Mouse (Mus musculus): ENCODE data around the gene Cass4. TPM values are rescaled to one million over a fixed set of nuclear protein-coding genes. Genes with fewer than 3 reads are reported as not detected.

Gene Cass4
- total and polyA plus RNA-seq, 3 experiments, result 0.36 to 0.57 (median 0.39) TPM

GRCm38 (mm10) chr2:172394052-172394392 lies 428 bp downstream of the Cass4 start:
- Histone ChIP-seq H3K27ac (no peak overlapping the region), H3K4me1 (ENCODE audit: control insufficient read depth, insufficient read depth, low read length) (no peaks in the 10 kb centered on the region; the same call in 1 of the 2 replicates), H3K36me3 (ENCODE audit: control insufficient read depth, insufficient read depth, low read length) (no peaks in the 10 kb centered on the region), H3K4me3 (no peak overlapping the region), H3K27me3 (ENCODE audit: control insufficient read depth, insufficient read depth, low read length) (no peaks in the 10 kb centered on the region), H3K79me2 (replicated peaks; ENCODE audit: control insufficient read depth, insufficient read depth, low read length) (no peaks in the 10 kb centered on the region), H3K9ac (ENCODE audit: low read depth, low read length) (no peak overlapping the region)
- DNase-seq, result no peak
- intact Hi-C loops (cut with DNase I), result no loop called here
- WGBS, result 61% methylated on average over 2 of the region's 2 CpGs
- TF ChIP-seq CTCF (IDR thresholded peaks at IDR 0.05), result no peak
- no peak for TF ChIP-seq EP300 (IDR thresholded peaks at IDR 0.05; ENCODE audit: insufficient read depth, low read depth, low read length)
- no peak for TF ChIP-seq POLR2A (IDR thresholded peaks at IDR 0.05; ENCODE audit: insufficient read depth, low read depth, low read length)

DNA sequence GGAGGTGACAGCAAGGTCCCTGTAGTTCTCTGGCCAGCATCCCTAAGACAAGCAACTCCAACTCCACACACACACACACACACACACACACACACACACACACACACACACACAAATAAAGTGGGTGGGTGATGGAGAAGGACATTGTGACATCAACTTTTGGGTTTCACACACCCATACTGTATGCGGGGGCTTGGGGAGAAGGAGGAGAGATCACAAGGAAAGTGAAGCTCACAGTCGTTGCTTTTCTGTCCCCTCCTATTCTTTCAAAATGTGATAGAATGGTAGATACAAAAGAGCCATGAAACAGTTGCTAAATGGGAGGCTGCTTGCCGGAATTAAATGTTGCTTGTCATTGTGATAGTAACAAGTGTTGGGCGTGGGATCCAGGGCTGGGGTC lies 1.1 kb downstream of the Cass4 start:
- H3K4me1 ChIP-seq (ENCODE audit: control insufficient read depth, insufficient read depth, low read length), result peaks cover 1% of the 10 kb centered on the region
- H3K9ac ChIP-seq (ENCODE audit: low read depth, low read length), result no peak overlapping the region
- no peak overlapping the region for H3K27ac ChIP-seq
- no peak overlapping the region for H3K4me3 ChIP-seq
- DNase-seq, result no peak
- 79% methylated on average over 4 of the region's 4 CpGs for WGBS
- H3K79me2 ChIP-seq (replicated peaks; ENCODE audit: control insufficient read depth, insufficient read depth, low read length), result no peaks in the 10 kb centered on the region
- TF ChIP-seq POLR2A (IDR thresholded peaks at IDR 0.05; ENCODE audit: insufficient read depth, low read depth, low read length) (no peak), EP300 (IDR thresholded peaks at IDR 0.05; ENCODE audit: insufficient read depth, low read depth, low read length) (no peak), CTCF (IDR thresholded peaks at IDR 0.05) (no peak)
- H3K36me3 ChIP-seq (ENCODE audit: control insufficient read depth, insufficient read depth, low read length), result no peaks in the 10 kb centered on the region
- intact Hi-C loops (cut with DNase I), result no loop called here
- H3K27me3 ChIP-seq (ENCODE audit: control insufficient read depth, insufficient read depth, low read length), result no peaks in the 10 kb centered on the region

GRCm38 (mm10) chr2:172395961-172396360 lies 2.4 kb downstream of the Cass4 start:
- peaks cover 2% of the 10 kb centered on the region for H3K4me1 ChIP-seq (ENCODE audit: control insufficient read depth, insufficient read depth, low read length)
- H3K79me2 ChIP-seq (replicated peaks; ENCODE audit: control insufficient read depth, insufficient read depth, low read length), result no peaks in the 10 kb centered on the region
- no peak overlapping the region for H3K27ac ChIP-seq
- TF ChIP-seq CTCF (IDR thresholded peaks at IDR 0.05) (no peak), EP300 (IDR thresholded peaks at IDR 0.05; ENCODE audit: insufficient read depth, low read depth, low read length) (no peak), POLR2A (IDR thresholded peaks at IDR 0.05; ENCODE audit: insufficient read depth, low read depth, low read length) (no peak)
- DNase-seq, result no peak
- H3K4me3 ChIP-seq, result no peak overlapping the region
- 52% methylated on average over 9 of the region's 9 CpGs for WGBS
- H3K9ac ChIP-seq (ENCODE audit: low read depth, low read length), result no peak overlapping the region
- intact Hi-C loops (cut with DNase I), result no loop called here
- H3K36me3 ChIP-seq (ENCODE audit: control insufficient read depth, insufficient read depth, low read length), result no peaks in the 10 kb centered on the region
- H3K27me3 ChIP-seq (ENCODE audit: control insufficient read depth, insufficient read depth, low read length), result no peaks in the 10 kb centered on the region

DNA sequence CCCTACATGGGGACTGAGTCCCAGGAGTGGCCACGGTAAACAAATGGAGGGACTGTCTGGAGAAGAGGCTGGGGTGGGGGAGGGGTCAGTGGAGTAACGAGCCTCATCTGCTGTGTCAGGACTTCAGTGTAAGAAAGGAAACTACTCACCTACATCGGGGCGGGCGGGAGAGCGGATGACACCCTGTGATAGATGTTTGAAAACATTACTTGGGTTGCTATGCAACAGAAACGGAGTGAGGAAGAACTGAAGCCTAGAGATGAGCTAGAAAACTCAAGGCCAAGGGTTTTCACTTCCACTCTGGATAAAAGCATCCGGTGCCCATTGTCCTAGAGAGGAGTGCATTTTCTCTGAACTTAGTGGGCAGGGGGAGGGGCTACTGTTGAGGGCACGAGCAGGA lies 6.3 kb downstream of the Cass4 start:
- intact Hi-C loops (cut with DNase I), result no loop called here
- DNase-seq, result peak in 1 of 2 experiments; percentile 33
- no peaks in the 10 kb centered on the region for H3K27me3 ChIP-seq (ENCODE audit: control insufficient read depth, insufficient read depth, low read length)
- no peak overlapping the region for H3K27ac ChIP-seq
- TF ChIP-seq EP300 (IDR thresholded peaks at IDR 0.05; ENCODE audit: insufficient read depth, low read depth, low read length) (no peak), CTCF (IDR thresholded peaks at IDR 0.05) (no peak)
- H3K4me1 ChIP-seq (ENCODE audit: control insufficient read depth, insufficient read depth, low read length), result peaks cover 3% of the 10 kb centered on the region
- no peaks in the 10 kb centered on the region for H3K36me3 ChIP-seq (ENCODE audit: control insufficient read depth, insufficient read depth, low read length)
- WGBS, result 16% methylated on average over 9 of the region's 9 CpGs
- no peak overlapping the region for H3K4me3 ChIP-seq
- no peaks in the 10 kb centered on the region for H3K79me2 ChIP-seq (replicated peaks; ENCODE audit: control insufficient read depth, insufficient read depth, low read length)
- no peak overlapping the region for H3K9ac ChIP-seq (ENCODE audit: low read depth, low read length)

GRCm38 (mm10) chr2:172401116-172401825 lies 7.7 kb downstream of the Cass4 start:
- Histone ChIP-seq H3K4me3 (no peak overlapping the region), H3K27me3 (ENCODE audit: control insufficient read depth, insufficient read depth, low read length) (no peaks in the 10 kb centered on the region), H3K79me2 (replicated peaks; ENCODE audit: control insufficient read depth, insufficient read depth, low read length) (no peaks in the 10 kb centered on the region), H3K36me3 (ENCODE audit: control insufficient read depth, insufficient read depth, low read length) (no peaks in the 10 kb centered on the region), H3K4me1 (ENCODE audit: control insufficient read depth, insufficient read depth, low read length) (peaks cover 3% of the 10 kb centered on the region), H3K27ac (no peak overlapping the region), H3K9ac (ENCODE audit: low read depth, low read length) (no peak overlapping the region)
- intact Hi-C loops (cut with DNase I), result no loop called here
- DNase-seq, result peak in 1 of 2 experiments; percentile 56
- WGBS, result 43% methylated on average over 13 of the region's 13 CpGs
- TF ChIP-seq EP300 (IDR thresholded peaks at IDR 0.05; ENCODE audit: insufficient read depth, low read depth, low read length) (no peak), POLR2A (IDR thresholded peaks at IDR 0.05; ENCODE audit: insufficient read depth, low read depth, low read length) (no peak), CTCF (IDR thresholded peaks at IDR 0.05) (no peak)

DNA sequence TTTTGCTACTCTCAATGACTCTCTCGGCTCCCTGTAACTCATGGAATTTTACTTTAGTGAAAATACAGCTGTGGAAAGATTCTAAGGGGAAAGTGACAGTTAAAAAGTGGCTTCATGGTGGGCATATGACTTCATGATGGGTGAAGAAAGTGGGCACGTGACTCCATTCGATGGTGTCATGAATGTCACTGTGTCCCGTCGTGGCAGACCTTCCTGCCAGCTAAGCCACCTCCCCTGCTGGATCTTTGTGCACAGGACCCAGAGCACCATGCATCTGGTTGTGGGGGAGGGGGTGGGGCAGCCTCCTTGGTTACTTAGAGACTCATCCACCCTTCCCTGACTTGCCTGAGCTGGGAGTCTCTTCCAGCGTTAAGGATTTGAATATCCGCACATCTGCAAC lies 10.6 kb downstream of the Cass4 start:
- TF ChIP-seq EP300 (IDR thresholded peaks at IDR 0.05; ENCODE audit: insufficient read depth, low read depth, low read length), result no peak
- Histone ChIP-seq H3K9ac (ENCODE audit: low read depth, low read length) (no peak overlapping the region), H3K4me3 (no peak overlapping the region), H3K79me2 (replicated peaks; ENCODE audit: control insufficient read depth, insufficient read depth, low read length) (no peaks in the 10 kb centered on the region), H3K36me3 (ENCODE audit: control insufficient read depth, insufficient read depth, low read length) (no peaks in the 10 kb centered on the region), H3K27me3 (ENCODE audit: control insufficient read depth, insufficient read depth, low read length) (no peaks in the 10 kb centered on the region), H3K27ac (no peak overlapping the region), H3K4me1 (ENCODE audit: control insufficient read depth, insufficient read depth, low read length) (peaks cover 3% of the 10 kb centered on the region)
- intact Hi-C loops (cut with DNase I), result no loop called here
- DNase-seq, result no peak
- 50% methylated on average over 7 of the region's 7 CpGs for WGBS
